Mouse (Mus musculus): Measurements from ENCODE around the gene Olfr1248. TPM values are rescaled to one million over a fixed set of nuclear protein-coding genes. Genes with fewer than 3 reads are reported as not detected.

Olfr1248 gene
- polyA plus RNA-seq (2021; fragmentation: Nextera tagmentation) = not detected in 2 replicates
- long read RNA-seq, experiment 1 = 0 reads
- long read RNA-seq, experiment 2 = 0 reads

DNA sequence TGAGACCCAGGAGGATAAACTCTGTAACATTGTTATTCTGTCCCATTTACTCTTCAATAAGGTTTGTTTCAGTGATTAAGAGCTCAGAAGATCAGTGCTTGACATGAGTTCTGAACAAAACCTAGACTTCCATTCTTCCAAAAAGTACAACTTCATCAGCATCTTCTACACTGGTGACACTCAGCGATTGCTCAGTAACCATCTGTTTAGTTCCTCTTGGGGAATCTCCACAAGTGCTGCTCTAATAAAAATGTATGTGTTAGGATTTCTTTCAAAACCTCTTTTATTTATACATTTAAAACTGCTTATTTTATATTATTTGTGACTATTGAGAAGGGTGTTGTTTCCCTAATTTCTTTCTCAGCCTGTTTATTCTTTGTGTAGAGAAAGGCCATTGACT, at the start of gene Olfr1248:
Gene Olfr1248 (minus strand): TSS at position 101 of the 400 bp plus-strand sequence.

DNA sequence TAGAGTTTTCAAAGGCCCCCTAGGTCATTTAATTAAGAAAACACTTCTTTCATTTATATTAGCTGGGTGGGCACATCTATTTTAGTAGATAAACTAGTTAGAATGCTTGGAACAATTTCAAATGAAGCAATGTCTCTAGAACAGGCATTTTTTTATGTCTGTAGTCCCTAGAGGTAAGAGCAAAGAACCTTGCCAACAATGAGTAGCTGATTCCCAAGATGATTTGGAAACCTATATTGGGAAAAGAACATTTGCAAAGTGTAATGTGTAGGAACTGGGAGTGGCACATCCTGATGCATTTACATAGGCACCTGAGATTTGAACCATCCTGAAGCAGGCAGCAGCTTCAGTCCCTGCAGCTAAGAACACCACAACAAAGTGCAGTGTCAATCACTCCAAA, 43.3 kb upstream of the Olfr1248 start, which contains the start of gene Olfr1250:
Gene Olfr1250 (minus strand): TSS at position 101 of the 400 bp plus-strand sequence.

DNA sequence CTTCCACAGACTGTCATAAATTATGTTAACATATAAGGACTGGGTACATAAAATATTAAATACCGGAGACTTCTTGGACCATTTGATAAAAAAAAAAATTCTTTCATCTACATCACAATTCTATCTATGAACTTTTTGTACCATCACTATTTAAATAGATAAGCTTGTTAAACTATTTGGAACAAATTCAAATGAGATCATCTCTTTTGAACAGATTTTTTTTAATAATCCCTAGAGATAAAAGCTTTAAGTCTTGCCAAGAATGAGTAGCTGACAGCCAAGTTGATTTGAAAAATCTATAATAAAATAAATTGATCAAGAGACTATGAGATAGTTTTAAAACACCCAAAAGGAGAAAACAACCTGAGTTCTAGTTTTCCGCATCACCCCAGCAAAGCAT, 16.8 kb upstream of the Olfr1248 start, which contains the start of gene Olfr1249:
Gene Olfr1249 (minus strand): TSS at position 101 of the 400 bp plus-strand sequence.

DNA sequence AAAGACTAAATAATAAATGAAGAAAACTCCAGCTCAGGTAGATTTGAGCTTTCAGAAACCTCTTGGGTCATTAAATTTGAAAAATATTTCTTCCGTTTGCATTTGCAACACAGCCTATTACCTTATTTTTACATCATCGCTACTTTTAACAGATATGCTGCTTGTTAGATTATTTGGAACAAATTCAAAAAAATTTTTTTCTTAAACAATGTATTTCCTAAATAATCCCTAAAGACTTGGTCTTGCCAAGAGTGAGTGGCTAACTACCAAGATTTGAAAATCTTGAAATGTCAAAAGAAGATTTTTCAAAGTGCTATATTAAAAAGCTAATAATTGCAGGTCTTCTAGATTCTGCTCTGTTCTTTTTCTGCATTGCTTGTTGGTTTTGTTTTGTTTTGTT, 4.0 kb downstream of the Olfr1248 start, which contains the start of gene Olfr1247:
Gene Olfr1247 (minus strand): TSS at position 101 of the 400 bp plus-strand sequence.

DNA sequence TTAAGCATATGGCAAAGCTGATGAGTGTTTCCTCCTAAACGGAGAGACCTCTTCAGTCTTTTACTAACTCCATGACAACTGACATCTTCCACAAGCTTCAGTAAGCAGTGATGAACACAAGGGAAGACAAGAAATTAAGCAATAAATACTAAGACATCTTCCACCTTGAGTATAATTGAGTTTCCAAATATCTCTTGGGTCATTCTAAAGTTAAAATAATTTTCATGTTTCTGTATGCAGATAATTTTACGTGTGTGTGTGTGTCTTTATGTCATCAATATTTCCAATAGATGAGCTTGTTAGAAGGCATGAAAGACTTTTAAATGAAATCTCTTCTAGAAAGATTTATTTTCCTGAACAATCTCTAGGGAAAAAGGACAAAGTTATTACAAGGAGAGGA, 25.0 kb downstream of the Olfr1248 start, which contains the start of gene Olfr1246:
Gene Olfr1246 (minus strand): TSS at position 101 of the 400 bp plus-strand sequence.

DNA sequence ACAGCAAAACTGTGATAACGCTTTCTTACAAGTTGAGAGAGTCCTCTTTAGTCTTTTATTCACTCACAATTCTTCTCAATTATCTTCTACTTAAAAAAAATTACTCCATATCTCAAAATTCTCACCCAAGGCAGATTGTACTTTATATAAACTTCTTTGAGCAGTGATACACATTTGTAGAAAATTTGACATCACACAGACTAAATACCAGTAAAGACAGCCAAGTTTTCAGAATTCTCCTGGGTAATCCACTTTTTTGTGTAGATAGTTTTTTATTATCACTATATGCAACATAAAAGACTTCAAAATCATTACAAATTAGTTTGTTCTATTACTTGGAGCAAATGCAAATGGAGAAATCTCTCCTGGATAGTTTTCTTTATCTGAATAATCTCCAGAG, 39.7 kb downstream of the Olfr1248 start, which contains the start of gene Olfr1245:
Gene Olfr1245 (minus strand): TSS at position 101 of the 400 bp plus-strand sequence.

Other genes starting within 250 kb of the Olfr1248 start
- not detected in 2 replicates for gene Olfr1238, start 208.6 kb downstream of the Olfr1248 start, polyA plus RNA-seq (2021; fragmentation: Nextera tagmentation)
- gene Olfr1239, start 197.8 kb downstream of the Olfr1248 start, polyA plus RNA-seq (2021; fragmentation: Nextera tagmentation) = not detected in 2 replicates
- not detected in 2 replicates for gene Olfr1240, start 175.2 kb downstream of the Olfr1248 start, polyA plus RNA-seq (2021; fragmentation: Nextera tagmentation)
- gene Olfr1241, start 131.1 kb downstream of the Olfr1248 start, polyA plus RNA-seq (2021; fragmentation: Nextera tagmentation) = not detected in 2 replicates
- gene Olfr1242, start 119.9 kb downstream of the Olfr1248 start, polyA plus RNA-seq (2021; fragmentation: Nextera tagmentation) = not detected in 2 replicates
- not detected in 2 replicates for gene Olfr1243, start 86.8 kb downstream of the Olfr1248 start, polyA plus RNA-seq (2021; fragmentation: Nextera tagmentation)
- gene Olfr1245, start 39.8 kb downstream of the Olfr1248 start, polyA plus RNA-seq (2021; fragmentation: Nextera tagmentation) = not detected in 2 replicates
- not detected in 2 replicates for gene Olfr1246, start 25.1 kb downstream of the Olfr1248 start, polyA plus RNA-seq (2021; fragmentation: Nextera tagmentation)
- not detected in 2 replicates for gene Olfr1247, start 4.1 kb downstream of the Olfr1248 start, polyA plus RNA-seq (2021; fragmentation: Nextera tagmentation)
- not detected in 2 replicates for gene Olfr1249, start 16.7 kb upstream of the Olfr1248 start, polyA plus RNA-seq (2021; fragmentation: Nextera tagmentation)
- gene Olfr1250, start 43.2 kb upstream of the Olfr1248 start, polyA plus RNA-seq (2021; fragmentation: Nextera tagmentation) = not detected in 2 replicates
- gene Olfr1251, start 53.7 kb upstream of the Olfr1248 start, polyA plus RNA-seq (2021; fragmentation: Nextera tagmentation) = not detected in 2 replicates
- gene Olfr1252, start 106.8 kb upstream of the Olfr1248 start, polyA plus RNA-seq (2021; fragmentation: Nextera tagmentation) = not detected in 2 replicates
- gene Olfr1253, start 138.8 kb upstream of the Olfr1248 start, polyA plus RNA-seq (2021; fragmentation: Nextera tagmentation) = not detected in 2 replicates
- gene Olfr1254, start 175.4 kb upstream of the Olfr1248 start, polyA plus RNA-seq (2021; fragmentation: Nextera tagmentation) = not detected in 2 replicates
- not detected in 2 replicates for gene Olfr1255, start 193.8 kb upstream of the Olfr1248 start, polyA plus RNA-seq (2021; fragmentation: Nextera tagmentation)
- not detected in 2 replicates for gene Olfr1256, start 223.3 kb upstream of the Olfr1248 start, polyA plus RNA-seq (2021; fragmentation: Nextera tagmentation)
- not detected in 2 replicates for gene Olfr48, start 230.0 kb upstream of the Olfr1248 start, polyA plus RNA-seq (2021; fragmentation: Nextera tagmentation)